7 mouse cellular contexts compared by ENCODE assay signal in genomic region chr4:135898380-135899049, GRCm38 (mm10). TPM values are rescaled to one million over a fixed set of nuclear protein-coding genes. Genes with fewer than 3 reads are reported as not detected.
DNase-seq lines count a peak whose midpoint lies in the region; ATAC-seq and TF ChIP-seq lines count a peak whose summit lies in the region.

No protein-coding gene starts in this region.

- peak overlapping the region in 2 of 3 experiments; percentile 43 to 48 for H3K4me3 ChIP-seq in CH12.LX (replicated peaks in 1 of 3; ENCODE audit: low read depth in 2 of 3, low read length in 2 of 3, poor library complexity in 1 of 3)
- no peak overlapping the region for H3K4me3 ChIP-seq in intestine, embryonic 16.5 days (ENCODE audit: low read length)
- H3K4me3 ChIP-seq in hindbrain, embryonic 11.5 days (ENCODE audit: low read depth, low read length), result no peak overlapping the region

- WGBS in intestine, embryonic 16.5 days, result 47% methylated on average over 8 of the region's 9 CpGs
- 72% methylated on average over 8 of the region's 9 CpGs for WGBS in hindbrain, embryonic 11.5 days

- in situ Hi-C loops in CH12.LX (cut with MboI; ENCODE audit: low pct_ligation_motif_present, low pct_unique_long_range_greater_than_20kb, low sequenced_read_pairs), result loop anchor here (5.0 kb wide), 1 partner anchor 154 kb away; the partner anchor contains the start of gene Rpl11

- H3K9me3 ChIP-seq in CH12.LX (replicated peaks; ENCODE audit: low read length), result peaks cover 2% of the 10 kb centered on the region
- H3K9me3 ChIP-seq in intestine, embryonic 16.5 days (ENCODE audit: control insufficient read depth, low read length), result no peaks in the 10 kb centered on the region
- H3K9me3 ChIP-seq in hindbrain, embryonic 11.5 days (ENCODE audit: control insufficient read depth, low read length), result no peaks in the 10 kb centered on the region

- no peaks in the 10 kb centered on the region for H3K27me3 ChIP-seq in CH12.LX (replicated peaks)
- H3K27me3 ChIP-seq in intestine, embryonic 16.5 days (replicated peaks; ENCODE audit: control insufficient read depth, insufficient read depth, low read length), result no peaks in the 10 kb centered on the region
- H3K27me3 ChIP-seq in hindbrain, embryonic 11.5 days (ENCODE audit: control insufficient read depth, insufficient read depth, low read length), result no peaks in the 10 kb centered on the region

- TF ChIP-seq EP300 in CH12.LX (IDR thresholded peaks at IDR 0.05; ENCODE audit: low read length), result peak; percentile 55

- H3K9ac ChIP-seq in CH12.LX (ENCODE audit: insufficient read depth, low read depth), result peak overlapping the region; percentile 68; the same call in 1 of the 2 replicates
- peak overlapping the region; percentile 45; the same call in 1 of the 2 replicates for H3K9ac ChIP-seq in intestine, embryonic 16.5 days (ENCODE audit: low read depth, low read length)
- H3K9ac ChIP-seq in hindbrain, embryonic 11.5 days (ENCODE audit: low read depth, low read length), result no peak overlapping the region

- peak; percentile 86 for TF ChIP-seq POLR2A in CH12.LX (IDR thresholded peaks at IDR 0.05; ENCODE audit: low read depth, low read length)

- dilution Hi-C loops in CH12.LX (cut with MboI; ENCODE audit: extremely low pct_ligation_motif_present, extremely low pct_unique_long_range_greater_than_20kb, low sequenced_read_pairs), result no loop called here

- no peak for TF ChIP-seq RAD21 in CH12.LX (IDR thresholded peaks at IDR 0.05; ENCODE audit: low read depth, low read length)

- peak overlapping the region; percentile 77 for H3K27ac ChIP-seq in CH12.LX (ENCODE audit: insufficient read depth, low read depth)
- H3K27ac ChIP-seq in intestine, embryonic 16.5 days (ENCODE audit: low read length), result peak overlapping the region; percentile 84
- no peak overlapping the region for H3K27ac ChIP-seq in hindbrain, embryonic 11.5 days (ENCODE audit: low read depth, low read length)

- TF ChIP-seq CTCF in CH12.LX (conservative IDR thresholded peaks at IDR 0.05 in 1 of 2, IDR thresholded peaks at IDR 0.05 in 1 of 2; ENCODE audit: low read depth in 2 of 2, low read length in 2 of 2), result peak in 1 of 2 experiments; percentile 14; a peak in 1 of 4 replicates

- H3K4me2 ChIP-seq in CH12.LX (ENCODE audit: insufficient read depth, low read depth, poor library complexity, severe bottlenecking), result peak overlapping the region; percentile 69; the same call in 1 of the 2 replicates
- peak overlapping the region; percentile 19; the same call in 1 of the 2 replicates for H3K4me2 ChIP-seq in intestine, embryonic 16.5 days (ENCODE audit: low read depth, low read length)
- H3K4me2 ChIP-seq in hindbrain, embryonic 11.5 days (replicated peaks; ENCODE audit: low read depth, low read length), result no peak overlapping the region

- H3K79me2 ChIP-seq in CH12.LX (replicated peaks; ENCODE audit: control insufficient read depth, extremely low read depth, insufficient read depth, poor library complexity, severe bottlenecking), result no peaks in the 10 kb centered on the region

- DNase-seq in CH12.LX (ENCODE audit: extremely low read depth), result peak; percentile 95
- DNase-seq in T-cell, adult 2 months (ENCODE audit: low spot score), result peak; percentile 87
- DNase-seq in spleen, adult 12 weeks (ENCODE audit: low spot score), result peak; percentile 68
- no peak for DNase-seq in neural tube, embryonic 10.5 days (ENCODE audit: extremely low spot score, low spot score)
- no peak for DNase-seq in hindbrain, embryonic 11.5 days (ENCODE audit: low spot score)
- DNase-seq in cerebellum, adult 11-12 months, result no peak

- peaks cover 41 to 70% of the 10 kb centered on the region in 2 experiments for H3K4me1 ChIP-seq in CH12.LX (ENCODE audit: control insufficient read depth in 1 of 2, insufficient read depth in 2 of 2)
- H3K4me1 ChIP-seq in intestine, embryonic 16.5 days (ENCODE audit: control insufficient read depth, insufficient read depth, low read length), result peaks cover 6% of the 10 kb centered on the region; the same call in 1 of the 2 replicates
- no peaks in the 10 kb centered on the region for H3K4me1 ChIP-seq in hindbrain, embryonic 11.5 days (replicated peaks; ENCODE audit: control insufficient read depth, insufficient read depth, low read length)

- peaks cover 0 to under 1% of the 10 kb centered on the region in 2 experiments for H3K36me3 ChIP-seq in CH12.LX (replicated peaks in 1 of 2; ENCODE audit: control insufficient read depth in 1 of 2, insufficient read depth in 1 of 2, low read length in 1 of 2)
- no peaks in the 10 kb centered on the region for H3K36me3 ChIP-seq in intestine, embryonic 16.5 days (ENCODE audit: control insufficient read depth, insufficient read depth, low read length)
- no peaks in the 10 kb centered on the region for H3K36me3 ChIP-seq in hindbrain, embryonic 11.5 days (ENCODE audit: control insufficient read depth, insufficient read depth, low read length)

- peak; percentile 96 for ATAC-seq in intestine, embryonic 16.5 days
- ATAC-seq in hindbrain, embryonic 11.5 days (ENCODE audit: low FRiP score), result no peak

TF ChIP-seq in CH12.LX, 34 proteins besides CTCF, POLR2A, EP300 and RAD21:
- peak; percentile 51; the same call in 1 of the 2 replicates for TF ChIP-seq NELFE (IDR thresholded peaks at IDR 0.05; ENCODE audit: low read depth, low read length)
- peak; percentile 71 for TF ChIP-seq JUN (IDR thresholded peaks at IDR 0.05; ENCODE audit: insufficient read depth, low read depth, low read length)
- peak; percentile 41; the same call in 1 of the 2 replicates for TF ChIP-seq ELF1 (IDR thresholded peaks at IDR 0.05; ENCODE audit: low read depth, low read length)
- TF ChIP-seq NRF1 (IDR thresholded peaks at IDR 0.05; ENCODE audit: low read depth, low read length), result no peak
- TF ChIP-seq ETS1 (conservative IDR thresholded peaks at IDR 0.05; ENCODE audit: low read depth, low read length), result peak; percentile 64
- peak; percentile 76 for TF ChIP-seq BHLHE40 (IDR thresholded peaks at IDR 0.05; ENCODE audit: low read depth, low read length)
- TF ChIP-seq MAX (IDR thresholded peaks at IDR 0.05; ENCODE audit: low read length), result peak; percentile 88
- peak; percentile 27; the same call in 1 of the 2 replicates for TF ChIP-seq MYC (IDR thresholded peaks at IDR 0.05; ENCODE audit: low read depth, low read length)
- TF ChIP-seq MAZ (IDR thresholded peaks at IDR 0.05; ENCODE audit: low read depth, low read length), result no peak
- TF ChIP-seq ZMIZ1 (IDR thresholded peaks at IDR 0.05; ENCODE audit: low read depth, low read length), result peak; percentile 45; the same call in 1 of the 2 replicates
- TF ChIP-seq CHD2 (IDR thresholded peaks at IDR 0.05; ENCODE audit: low read length), result peak; percentile 15; the same call in 1 of the 2 replicates
- TF ChIP-seq ZNF384 (IDR thresholded peaks at IDR 0.05; ENCODE audit: low read depth, low read length), result no peak
- TF ChIP-seq TBP (conservative IDR thresholded peaks at IDR 0.05; ENCODE audit: low read depth, low read length), result peak; percentile 83
- no peak for TF ChIP-seq ZKSCAN1 (IDR thresholded peaks at IDR 0.05; ENCODE audit: borderline replicate concordance, low read depth, low read length)
- peak; percentile 58 for TF ChIP-seq SIN3A (IDR thresholded peaks at IDR 0.05; ENCODE audit: low read length)
- peak; percentile 82 for TF ChIP-seq TCF12 (IDR thresholded peaks at IDR 0.05; ENCODE audit: low read depth, low read length)
- TF ChIP-seq JUND (conservative IDR thresholded peaks at IDR 0.05; ENCODE audit: low read depth, low read length), result peak; percentile 78

RNA-seq across cellular contexts. Expression of gene Cnr2, which starts 3.3 kb away (rescaled TPM):
- total RNA-seq in CH12.LX (2012; rRNA removed), result 5.6 and 6.5 TPM in 2 replicates
- 13.5 and 13.8 TPM in 2 replicates for total RNA-seq in CH12.LX (2014; rRNA removed)
- polyA plus RNA-seq in CH12.LX (2012; ENCODE audit: insufficient read length, low read depth), result 9.4 and 10.6 TPM in 2 replicates
- 0.43 and 0.66 TPM in 2 replicates for polyA plus RNA-seq in intestine, embryonic 16.5 days (2015; fragmentation: Nextera tagmentation; extraction: Ambion mirVana)
- 0.08 and 0.47 TPM in 2 replicates for polyA plus RNA-seq in hindbrain, embryonic 11.5 days (2014; fragmentation: Nextera tagmentation; extraction: Ambion mirVana)

RNA-seq across cellular contexts. Expression of gene Fuca1, which starts 22.0 kb away (rescaled TPM):
- total RNA-seq in CH12.LX (2012; rRNA removed) (63.2 and 77.6 TPM in 2 replicates), CH12.LX (2014; rRNA removed) (28.6 and 32.6 TPM in 2 replicates)
- polyA plus RNA-seq in CH12.LX (2012; ENCODE audit: insufficient read length, low read depth), result 66.5 and 71.5 TPM in 2 replicates
- 214 and 254 TPM in 2 replicates for polyA plus RNA-seq in intestine, embryonic 16.5 days (2015; fragmentation: Nextera tagmentation; extraction: Ambion mirVana)
- 44.5 and 50.4 TPM in 2 replicates for polyA plus RNA-seq in hindbrain, embryonic 11.5 days (2014; fragmentation: Nextera tagmentation; extraction: Ambion mirVana)

RNA-seq across cellular contexts. Expression of gene Pnrc2, which starts 24.9 kb away (rescaled TPM):
- 22.2 and 30.5 TPM in 2 replicates for total RNA-seq in CH12.LX (2012; rRNA removed)
- total RNA-seq in CH12.LX (2014; rRNA removed), result 46.9 and 55.0 TPM in 2 replicates
- polyA plus RNA-seq in CH12.LX (2012; ENCODE audit: insufficient read length, low read depth), result 32.8 and 34.4 TPM in 2 replicates
- 165 and 171 TPM in 2 replicates for polyA plus RNA-seq in intestine, embryonic 16.5 days (2015; fragmentation: Nextera tagmentation; extraction: Ambion mirVana)
- 213 and 226 TPM in 2 replicates for polyA plus RNA-seq in hindbrain, embryonic 11.5 days (2014; fragmentation: Nextera tagmentation; extraction: Ambion mirVana)

RNA-seq across cellular contexts. Expression of gene Srsf10, which starts 43.0 kb away (rescaled TPM):
- total RNA-seq in CH12.LX (2012; rRNA removed), result 85.7 and 127 TPM in 2 replicates
- 179 and 197 TPM in 2 replicates for total RNA-seq in CH12.LX (2014; rRNA removed)
- polyA plus RNA-seq in CH12.LX (2012; ENCODE audit: insufficient read length, low read depth), result 291 and 341 TPM in 2 replicates
- 146 and 157 TPM in 2 replicates for polyA plus RNA-seq in intestine, embryonic 16.5 days (2015; fragmentation: Nextera tagmentation; extraction: Ambion mirVana)
- 390 and 420 TPM in 2 replicates for polyA plus RNA-seq in hindbrain, embryonic 11.5 days (2014; fragmentation: Nextera tagmentation; extraction: Ambion mirVana)

RNA-seq across cellular contexts. Expression of gene Hmgcl, which starts 47.7 kb away (rescaled TPM):
- total RNA-seq in CH12.LX (2012; rRNA removed) (32.4 and 42.7 TPM in 2 replicates), CH12.LX (2014; rRNA removed) (38.0 and 39.5 TPM in 2 replicates)
- polyA plus RNA-seq in CH12.LX (2012; ENCODE audit: insufficient read length, low read depth), result 27.2 and 27.6 TPM in 2 replicates
- 147 and 165 TPM in 2 replicates for polyA plus RNA-seq in intestine, embryonic 16.5 days (2015; fragmentation: Nextera tagmentation; extraction: Ambion mirVana)
- polyA plus RNA-seq in hindbrain, embryonic 11.5 days (2014; fragmentation: Nextera tagmentation; extraction: Ambion mirVana), result 54.0 and 60.7 TPM in 2 replicates

Comparison
In these comparisons a context has a peak if more than half of its experiments do, and no peak if none do; other contexts are left out.
1. DNase-seq: peak in CH12.LX (single experiment), T-cell, adult 2 months (single experiment) and spleen, adult 12 weeks (single experiment); none in neural tube, embryonic 10.5 days (single experiment), hindbrain, embryonic 11.5 days (single experiment) and cerebellum, adult 11-12 months (single experiment).
2. H3K4me3 ChIP-seq: peak in CH12.LX (2 of 3); none in intestine, embryonic 16.5 days (single experiment) and hindbrain, embryonic 11.5 days (single experiment).